25 mouse cellular contexts compared by ENCODE assay signal in genomic region chr17:51855261-51855660, GRCm38 (mm10). TPM values are rescaled to one million over a fixed set of nuclear protein-coding genes. Genes with fewer than 3 reads are reported as not detected.
DNase-seq lines count a peak whose midpoint lies in the region; ATAC-seq and TF ChIP-seq lines count a peak whose summit lies in the region.
"Had no signal": no experiment of that assay in that cellular context is flagged by ENCODE, and none has a peak within 500 bp of the region (broad histone marks: within the 10 kb centered on the region; RNA-seq: fewer than 3 reads in every experiment).

No protein-coding gene starts in this region.

- DNase-seq in spleen, adult 2 months (ENCODE audit: low read depth in 1 of 2, low spot score in 2 of 2): no peak
- DNase-seq in spleen, postnatal 14 days (ENCODE audit: low spot score in 2 of 2): no peak
- DNase-seq in CD4-positive, CD25-positive, alpha-beta regulatory T cell, adult 2 months (ENCODE audit: low read depth, low spot score): peak; percentile 55
- DNase-seq in naive thymus-derived CD4-positive, alpha-beta T cell, adult 2 months (ENCODE audit: low read depth): peak; percentile 68
- no peak for DNase-seq in layer of hippocampus, postnatal 25 days (ENCODE audit: extremely low spot score in 1 of 2, low spot score in 1 of 2)
- DNase-seq in urinary bladder, postnatal 10 days (ENCODE audit: low spot score): no peak
- DNase-seq: adrenal gland, adult 8-10 months; adrenal gland, postnatal 25 days; B cell, adult 2 months; cerebellum, adult 11-12 months; cerebellum, adult 8-10 months; cerebellum, postnatal 10 days; gastrocnemius, adult 2 months; gastrocnemius, postnatal 14 days; heart, adult 11 months had no signal

- peak overlapping the region; percentile 40; the same call in 1 of the 2 replicates for H3K27ac ChIP-seq in spleen, adult 2 months (ENCODE audit: insufficient read depth, low read length)
- H3K27ac ChIP-seq: forebrain, embryonic 10.5 days; forebrain, embryonic 13.5 days; gastrocnemius, adult 2 months; hindbrain, embryonic 12.5 days; intestine, embryonic 15.5 days had no signal

- H3K27me3 ChIP-seq in spleen, adult 2 months (ENCODE audit: control insufficient read depth, insufficient read depth, low read length): no peaks in the 10 kb centered on the region
- H3K27me3 ChIP-seq: CH12.LX; forebrain, embryonic 13.5 days; hindbrain, embryonic 12.5 days; intestine, embryonic 15.5 days; Patski had no signal

- H3K4me1 ChIP-seq in spleen, adult 2 months (ENCODE audit: control insufficient read depth, insufficient read depth, insufficient read length): no peaks in the 10 kb centered on the region; the same call in 1 of the 2 replicates
- H3K4me1 ChIP-seq: forebrain, embryonic 10.5 days; forebrain, embryonic 13.5 days; hindbrain, embryonic 12.5 days; intestine, embryonic 15.5 days had no signal

- H3K4me3 ChIP-seq in spleen, adult 2 months (ENCODE audit: extremely low read depth, insufficient read depth, insufficient read length): no peak overlapping the region
- H3K4me3 ChIP-seq: forebrain, embryonic 10.5 days; forebrain, embryonic 13.5 days; gastrocnemius, adult 2 months; hindbrain, embryonic 12.5 days; intestine, embryonic 15.5 days had no signal

- TF ChIP-seq POLR2A in spleen, adult 2 months (IDR thresholded peaks at IDR 0.05; ENCODE audit: low read depth, low read length): no peak

- ATAC-seq in activated CD4-positive, CD25-positive, alpha-beta regulatory T cell, adult 4 months: peak; percentile 79
- ATAC-seq: forebrain, embryonic 13.5 days; forebrain, embryonic 16.5 days; hindbrain, embryonic 16.5 days; intestine, embryonic 15.5 days; Patski had no signal

- H3K36me3 ChIP-seq in spleen, adult 2 months (ENCODE audit: control insufficient read depth, insufficient read depth, low read length): peaks cover 2% of the 10 kb centered on the region; the same call in 1 of the 2 replicates
- H3K36me3 ChIP-seq: forebrain, embryonic 10.5 days; G1E; hindbrain, embryonic 12.5 days; intestine, embryonic 15.5 days had no signal

- TF ChIP-seq CTCF in spleen, adult 2 months (IDR thresholded peaks at IDR 0.05; ENCODE audit: extremely low read depth, insufficient read depth, insufficient read length, insufficient replicate concordance): no peak

- 51% methylated on average over 3 of the region's 3 CpGs for WGBS in spleen, adult 2 months

RNA-seq across cellular contexts. Expression of gene Satb1, which starts 22.2 kb away (rescaled TPM):
- polyA plus RNA-seq in spleen, adult 2 months (2012; rRNA removed): 43.7 and 46.8 TPM in 2 replicates
- polyA plus RNA-seq in activated CD4-positive, CD25-positive, alpha-beta regulatory T cell, adult 4 months (2017; shearing (Covaris generic)): 10 to 100 TPM; 41.0 to 63.4 TPM
- total RNA-seq in layer of hippocampus, postnatal 25 days (2021): 10 to 100 TPM; 69.4 to 78.0 TPM
- total RNA-seq: CH12.LX had no signal
- polyA plus RNA-seq: G1E had no signal

Comparison
In these comparisons a context has a peak if more than half of its experiments do, and no peak if none do; other contexts are left out.
1. DNase-seq: peak in CD4-positive, CD25-positive, alpha-beta regulatory T cell, adult 2 months (single experiment) and naive thymus-derived CD4-positive, alpha-beta T cell, adult 2 months (single experiment); none in spleen, adult 2 months (0 of 2), spleen, postnatal 14 days (0 of 2), layer of hippocampus, postnatal 25 days (0 of 2) and urinary bladder, postnatal 10 days (single experiment).